Mouse (Mus musculus): ENCODE results near the gene Rims4.

Gene Rims4

DNA sequence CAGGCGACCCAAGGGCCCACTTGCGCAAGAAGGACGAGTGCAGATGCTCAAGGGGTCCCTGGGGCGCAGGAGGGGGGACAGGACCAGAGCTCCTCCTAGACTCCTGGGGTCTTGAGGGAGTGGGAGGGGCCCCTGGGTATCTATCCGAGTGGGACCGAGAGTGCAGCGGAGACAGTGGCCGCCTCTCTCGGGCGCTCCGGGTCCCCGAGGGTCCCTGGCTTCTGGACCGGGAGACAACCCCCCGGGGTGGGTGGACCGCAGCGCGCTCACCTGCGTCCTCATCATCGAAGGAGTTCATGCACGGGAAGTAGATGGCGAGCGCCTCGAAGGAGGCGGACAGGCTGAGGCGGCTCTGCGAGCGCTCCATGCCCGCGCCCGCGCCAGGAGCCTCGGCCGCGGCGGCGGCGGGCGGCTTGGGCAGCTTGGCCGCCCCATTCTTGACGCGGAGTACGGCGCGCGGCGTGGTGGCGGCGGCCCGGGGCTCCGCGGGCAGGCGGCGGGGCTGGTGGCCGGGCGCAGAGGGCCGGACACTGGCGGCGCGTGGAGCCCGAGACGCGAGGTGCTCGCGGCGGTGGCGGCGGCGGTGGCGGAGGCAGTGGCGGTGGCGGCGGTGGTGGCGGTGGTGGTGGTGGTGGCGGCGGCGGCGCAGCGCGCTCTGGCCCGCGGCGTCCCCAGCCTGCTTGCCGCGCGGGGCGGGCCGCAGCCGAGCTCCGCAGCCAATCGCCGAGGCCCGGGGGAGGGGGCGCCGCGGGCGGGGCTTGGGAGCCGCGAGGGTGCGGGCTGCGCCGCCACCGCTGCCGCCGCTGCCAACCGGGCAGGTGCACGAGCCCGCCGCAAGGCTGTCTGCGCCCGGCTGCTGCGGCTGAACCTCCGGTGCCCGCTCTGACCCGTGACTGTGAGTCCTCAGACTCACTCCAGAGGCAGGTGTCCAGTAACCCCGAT lies at the start of gene Rims4:
Gene Rims4 (minus strand): TSS at position 367 of the 942 bp plus-strand sequence.
- DNase-seq: no peak

- no peak for DNase-seq
Measured at GRCm38 (mm10) chr2:163965706-163966105, 47.2 kb upstream of the Rims4 start.

DNA sequence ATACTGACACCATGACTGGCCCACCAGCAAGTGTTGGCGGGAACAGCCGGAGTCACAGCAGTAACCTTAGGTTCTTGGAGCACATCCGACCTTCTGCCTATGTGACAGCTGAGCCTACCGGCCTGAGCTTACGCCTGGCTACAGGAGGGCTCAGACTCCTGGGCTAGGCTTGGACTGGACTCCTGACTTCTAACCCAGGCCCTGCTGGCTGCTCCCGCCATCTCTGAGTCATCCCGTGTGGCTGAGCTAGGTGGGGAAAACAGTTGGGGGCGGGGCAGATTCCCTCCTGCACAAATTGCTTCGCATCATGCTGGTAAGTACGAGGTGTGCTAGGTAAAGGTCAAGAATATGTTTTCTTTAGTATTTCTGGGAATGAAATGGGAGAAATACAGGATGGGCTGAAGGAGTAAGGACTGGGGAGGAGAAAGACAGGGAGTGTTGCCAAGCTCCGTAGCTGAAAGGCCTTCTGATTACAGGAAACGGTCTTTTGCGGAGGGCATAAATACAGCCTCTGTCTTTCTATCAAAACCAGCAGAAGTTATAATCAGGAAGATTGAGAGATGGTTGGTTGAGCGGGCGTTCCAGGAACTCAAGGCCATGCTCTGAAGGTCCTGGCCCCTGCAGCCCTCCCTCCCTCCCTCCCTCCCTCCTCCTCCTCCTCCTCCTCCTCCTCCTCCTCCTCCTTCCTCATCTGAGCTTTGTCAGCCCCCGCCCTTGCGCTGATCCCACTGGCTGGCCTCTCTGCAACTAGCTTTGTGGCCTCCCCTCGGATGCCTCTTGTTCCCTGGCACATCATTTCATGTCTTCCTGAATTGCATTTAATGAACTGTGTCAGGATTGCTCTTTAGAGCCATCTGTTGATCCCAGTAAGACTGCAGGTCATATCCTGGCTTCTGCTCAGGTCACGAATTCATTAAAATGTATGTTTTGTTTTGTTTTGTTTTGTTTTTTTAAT lies 46.4 kb upstream of the Rims4 start:
- no peak for DNase-seq

DNA sequence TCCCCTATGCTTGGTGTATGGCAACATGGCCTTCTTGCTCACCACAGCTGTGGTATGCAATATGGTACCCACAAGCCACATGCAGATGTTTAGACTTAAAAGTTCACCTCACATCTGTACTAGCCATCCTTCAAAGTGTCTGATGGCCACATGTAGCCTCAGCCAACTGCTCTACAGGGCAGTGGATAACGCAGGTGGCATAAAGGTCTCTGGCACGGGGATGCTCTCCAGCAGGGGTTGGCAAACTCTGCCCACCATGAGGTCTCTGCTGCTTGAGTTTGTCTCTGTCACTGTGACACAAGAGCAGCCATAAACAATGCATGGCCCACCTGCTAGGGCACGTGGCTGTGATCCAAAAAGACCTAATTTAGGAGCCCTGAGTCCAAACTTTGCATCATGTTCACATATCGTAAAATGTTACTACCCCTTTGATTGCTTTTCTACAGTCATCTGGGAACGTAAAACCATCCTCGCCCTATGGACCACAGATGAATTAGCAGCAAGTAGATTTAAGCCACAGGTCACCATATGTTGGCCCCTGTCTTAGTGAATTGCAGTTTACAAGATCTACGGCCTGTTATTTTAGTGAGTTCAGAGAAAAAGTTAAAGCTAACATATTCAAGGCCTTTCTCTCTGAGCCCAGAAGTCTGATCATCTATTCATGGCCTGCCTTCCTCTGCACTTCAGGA lies 35.3 kb upstream of the Rims4 start:
- no peak for DNase-seq

GRCm38 (mm10) chr2:163951770-163952169 lies 33.3 kb upstream of the Rims4 start:
- peak; percentile 34 to 52 for DNase-seq

DNA sequence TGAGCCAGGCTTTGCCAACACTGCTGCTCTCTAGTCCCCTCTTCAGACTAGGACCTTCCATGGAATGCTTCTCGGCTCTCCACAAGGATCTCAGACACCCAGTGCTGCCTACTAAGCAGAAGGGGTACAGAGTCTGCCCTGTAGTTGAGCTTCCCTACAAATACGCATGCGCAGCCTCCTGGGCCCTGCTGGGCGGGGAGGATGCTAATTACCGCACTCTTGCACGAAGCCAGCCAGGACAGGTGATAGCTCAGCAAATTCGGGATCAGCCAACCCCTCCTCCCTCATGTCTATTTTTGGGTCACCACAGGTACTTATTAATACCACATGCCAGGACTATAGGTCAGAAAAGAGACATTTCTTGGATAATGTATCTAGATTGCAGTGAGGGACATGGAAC lies 29.5 kb upstream of the Rims4 start:
- no peak for DNase-seq

- no peak for DNase-seq
Measured at GRCm38 (mm10) chr2:163946221-163946620, 27.7 kb upstream of the Rims4 start.

- no peak for DNase-seq
Measured at GRCm38 (mm10) chr2:163944511-163944910, 26.0 kb upstream of the Rims4 start.

- DNase-seq: no peak
Measured at GRCm38 (mm10) chr2:163943056-163943455, 24.6 kb upstream of the Rims4 start.

- DNase-seq: peak; percentile 23 to 24
Measured at GRCm38 (mm10) chr2:163939522-163939921, 21.0 kb upstream of the Rims4 start.

GRCm38 (mm10) chr2:163932151-163932550 lies 13.7 kb upstream of the Rims4 start:
- DNase-seq: peak in 1 of 2 experiments; percentile 6

- DNase-seq: no peak
Measured at GRCm38 (mm10) chr2:163928464-163929200, 10.1 kb upstream of the Rims4 start.

DNA sequence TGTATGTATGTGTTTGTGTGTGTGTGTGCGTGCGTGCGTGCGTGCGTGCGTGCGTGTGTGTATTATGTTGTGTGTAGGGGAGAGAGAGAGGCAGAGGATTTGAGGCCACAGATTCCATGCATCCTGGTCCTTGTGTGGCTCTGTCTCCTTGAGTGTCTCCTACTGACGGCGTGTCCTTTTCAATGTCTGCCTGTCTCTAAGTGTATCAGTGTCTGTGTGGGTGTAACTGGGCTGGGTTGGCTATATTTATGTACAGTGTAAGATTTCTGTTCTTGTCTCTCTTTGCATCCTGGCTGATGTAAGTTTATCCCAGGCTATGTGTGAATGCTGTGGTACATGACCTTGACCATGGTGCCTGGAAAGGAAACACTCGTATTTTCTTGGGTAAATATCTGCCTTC lies 6.6 kb upstream of the Rims4 start:
- no peak for DNase-seq

GRCm38 (mm10) chr2:163924531-163924930 lies 6.0 kb upstream of the Rims4 start:
- no peak for DNase-seq

GRCm38 (mm10) chr2:163923113-163923512 lies 4.6 kb upstream of the Rims4 start:
- no peak for DNase-seq

DNA sequence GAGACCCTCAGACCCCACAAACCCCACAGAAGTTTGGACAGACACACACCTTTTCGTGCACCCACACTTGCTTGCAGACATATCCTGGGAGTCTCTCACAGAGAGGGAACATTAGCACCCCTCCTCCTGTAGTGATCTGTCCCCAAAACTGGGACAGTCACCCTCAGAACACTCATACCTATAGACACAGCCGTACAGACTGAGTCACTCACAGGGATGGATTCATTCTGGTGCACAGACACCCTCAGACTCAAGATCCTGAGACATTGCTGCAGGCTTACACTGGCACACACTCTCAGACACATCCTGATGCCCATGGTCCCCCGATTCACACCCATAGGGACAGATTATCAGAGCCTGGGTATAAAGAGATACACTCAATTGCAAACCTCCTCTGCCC lies 1.1 kb upstream of the Rims4 start:
- DNase-seq: no peak

DNA sequence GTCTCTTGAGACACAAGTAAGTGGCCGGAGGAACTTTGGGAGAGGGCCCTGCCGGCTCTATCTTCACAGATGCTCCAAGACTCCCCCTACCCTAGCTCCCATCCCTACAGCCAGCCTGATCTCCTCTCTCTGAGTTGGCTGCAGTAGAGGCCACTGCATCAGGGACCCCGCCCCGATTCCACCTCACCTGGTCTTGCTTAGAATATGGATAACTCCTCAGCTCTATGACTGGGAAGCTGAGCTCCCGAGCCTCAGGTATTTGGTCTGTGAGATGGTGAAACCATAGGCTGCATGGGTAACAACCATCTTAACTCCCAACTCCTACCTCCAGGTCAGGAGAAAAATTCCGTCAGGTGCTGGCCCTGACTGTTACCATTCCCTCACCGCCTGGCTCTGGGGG lies 1.8 kb downstream of the Rims4 start:
- DNase-seq: no peak

GRCm38 (mm10) chr2:163915294-163915791 lies 3.1 kb downstream of the Rims4 start:
- no peak for DNase-seq

- no peak for DNase-seq
Measured at GRCm38 (mm10) chr2:163914107-163914506, 4.4 kb downstream of the Rims4 start.

GRCm38 (mm10) chr2:163913704-163914103 lies 4.8 kb downstream of the Rims4 start:
- DNase-seq: no peak

DNA sequence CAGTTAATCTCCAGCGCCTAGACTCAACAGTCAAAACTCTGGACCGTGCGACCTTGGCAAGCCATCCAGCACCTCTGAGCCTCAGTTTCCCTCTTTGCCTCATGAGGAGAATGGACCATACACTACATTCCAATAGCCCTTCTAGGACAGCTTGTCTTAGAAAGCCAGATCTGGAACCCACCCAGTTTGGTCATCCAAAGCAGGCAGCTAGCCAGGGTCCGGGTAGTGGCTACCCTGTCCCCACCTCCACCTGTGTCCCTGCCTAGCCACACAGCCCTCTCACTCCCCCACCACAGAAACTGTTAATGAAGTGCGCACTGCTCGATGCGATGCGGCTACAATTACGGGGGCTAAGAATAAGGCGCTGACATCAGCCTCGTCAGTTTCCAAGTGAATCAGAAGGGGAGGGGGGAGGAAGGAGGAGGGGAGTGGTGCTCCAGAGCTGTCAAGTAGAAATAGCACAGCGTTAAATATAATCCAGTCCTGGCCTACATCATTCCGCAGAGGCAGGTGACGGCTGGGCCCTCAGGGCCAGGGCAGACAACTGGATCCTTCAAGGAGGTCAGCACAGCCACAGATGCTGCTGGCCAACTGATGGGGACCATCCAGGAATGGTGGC lies 6.5 kb downstream of the Rims4 start:
- no peak for DNase-seq
